Mouse (Mus musculus): ENCODE data around the gene E2f4. TPM values are rescaled to one million over a fixed set of nuclear protein-coding genes. Genes with fewer than 3 reads are reported as not detected.
"Not testable (repeated sequence)": the region's sequence is repeated elsewhere in the genome, so short reads cannot be mapped to it uniquely, and the experiment has no call there.

E2f4 gene
- polyA plus RNA-seq, 1 experiment from 2014 or later, result 125 TPM

DNA sequence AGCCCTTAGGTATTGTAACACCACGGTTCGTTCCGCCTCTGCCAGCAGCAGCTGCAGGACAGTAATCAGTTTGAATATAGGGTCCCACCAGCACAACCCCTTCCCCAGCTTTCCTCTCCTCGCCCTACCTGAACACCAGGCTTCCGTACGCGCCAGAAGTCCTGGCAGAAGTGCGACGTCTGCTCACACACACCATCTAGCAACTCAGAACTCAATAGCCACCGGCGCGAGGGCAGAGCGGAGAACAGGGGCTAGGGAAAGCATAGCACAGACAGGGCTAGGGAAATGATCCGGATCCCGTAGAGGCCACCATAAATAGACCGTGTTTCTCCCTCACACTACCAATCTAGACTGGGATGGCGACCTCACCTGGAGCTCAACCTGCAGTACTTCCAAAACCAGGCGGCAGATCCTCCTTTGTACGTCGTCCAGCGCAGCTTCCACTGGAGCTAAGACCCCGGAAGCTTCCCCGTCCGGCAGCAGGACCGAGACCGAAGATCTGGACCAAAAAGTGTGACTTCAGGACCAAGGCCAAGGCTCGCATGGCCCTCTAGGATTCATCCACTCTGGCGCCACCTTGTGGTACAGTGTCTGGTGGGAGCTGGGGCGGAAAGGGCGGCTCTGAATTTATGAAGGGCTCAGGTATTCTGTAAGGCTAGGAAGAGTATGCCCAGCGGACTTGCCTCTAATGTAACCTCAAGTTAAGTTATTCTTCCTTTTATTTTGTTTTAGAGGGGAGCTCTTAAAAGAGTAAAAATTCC lies 6.7 kb upstream of the E2f4 start:
- 6% methylated on average over 31 of the region's 31 CpGs for WGBS
- peaks cover 46% of the 10 kb centered on the region for H3K27me3 ChIP-seq (replicated peaks; ENCODE audit: low read depth, poor library complexity, severe bottlenecking)
- no peaks in the 10 kb centered on the region for H3K9me3 ChIP-seq
- peak overlapping the region; percentile 69 for H3K4me3 ChIP-seq
- H3K36me3 ChIP-seq (replicated peaks), result no peaks in the 10 kb centered on the region
- no peak overlapping the region for H3K27ac ChIP-seq (replicated peaks)
- H3K4me1 ChIP-seq, result peaks cover 31% of the 10 kb centered on the region
- peak; percentile 90 for DNase-seq (ENCODE audit: low spot score)

DNA sequence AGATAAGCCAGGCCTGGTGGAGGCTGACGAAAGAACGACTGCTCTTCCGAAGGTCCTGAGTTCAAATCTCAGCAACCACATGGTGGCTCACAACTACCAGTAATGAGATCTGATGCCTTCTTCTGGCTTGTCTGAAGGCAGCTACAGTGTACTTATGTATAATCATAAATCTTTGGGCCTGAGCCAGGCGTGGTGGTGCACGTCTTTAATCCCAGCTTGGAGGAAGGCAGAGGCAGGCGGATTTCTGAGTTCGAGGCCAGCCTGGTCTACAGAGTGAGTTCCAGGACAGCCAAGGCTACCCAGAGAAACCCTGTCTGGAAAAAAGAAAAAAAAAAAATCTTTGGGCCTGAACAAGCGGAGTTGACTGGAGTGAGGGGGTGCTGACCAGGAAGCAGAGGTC lies 6.1 kb upstream of the E2f4 start:
- 88% methylated on average over 8 of the region's 8 CpGs for WGBS
- H3K4me1 ChIP-seq, result peaks cover 31% of the 10 kb centered on the region
- H3K4me3 ChIP-seq; H3K9me3 ChIP-seq; H3K27ac ChIP-seq (replicated peaks); DNase-seq (ENCODE audit: low spot score); H3K36me3 ChIP-seq (replicated peaks): not testable (repeated sequence)
- H3K27me3 ChIP-seq (replicated peaks; ENCODE audit: low read depth, poor library complexity, severe bottlenecking), result peaks cover 47% of the 10 kb centered on the region

DNA sequence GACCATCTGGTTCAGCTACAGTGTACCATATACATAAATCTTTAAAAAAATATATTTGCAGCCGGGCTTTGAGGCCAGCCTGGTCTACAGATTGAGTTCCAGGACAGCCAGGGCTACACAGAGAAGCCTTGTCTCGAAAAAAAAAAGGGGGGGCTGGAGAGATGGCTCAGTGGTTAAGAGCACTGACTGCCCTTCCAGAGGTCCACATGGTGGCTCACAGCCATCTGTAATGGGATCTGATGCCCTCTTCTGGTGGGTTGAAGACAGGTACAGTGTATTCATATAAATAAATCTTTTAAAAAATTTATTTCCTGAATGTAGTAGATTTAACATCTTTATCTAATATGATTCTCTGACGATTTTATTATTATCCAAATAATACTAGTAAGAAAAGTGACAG lies 5.7 kb upstream of the E2f4 start:
- peaks cover 35% of the 10 kb centered on the region for H3K4me1 ChIP-seq
- H3K36me3 ChIP-seq (replicated peaks); H3K27ac ChIP-seq (replicated peaks); H3K4me3 ChIP-seq; DNase-seq (ENCODE audit: low spot score); H3K9me3 ChIP-seq: not testable (repeated sequence)
- peaks cover 43% of the 10 kb centered on the region for H3K27me3 ChIP-seq (replicated peaks; ENCODE audit: low read depth, poor library complexity, severe bottlenecking)
- WGBS, result 66% methylated on average over 3 of the region's 3 CpGs

DNA sequence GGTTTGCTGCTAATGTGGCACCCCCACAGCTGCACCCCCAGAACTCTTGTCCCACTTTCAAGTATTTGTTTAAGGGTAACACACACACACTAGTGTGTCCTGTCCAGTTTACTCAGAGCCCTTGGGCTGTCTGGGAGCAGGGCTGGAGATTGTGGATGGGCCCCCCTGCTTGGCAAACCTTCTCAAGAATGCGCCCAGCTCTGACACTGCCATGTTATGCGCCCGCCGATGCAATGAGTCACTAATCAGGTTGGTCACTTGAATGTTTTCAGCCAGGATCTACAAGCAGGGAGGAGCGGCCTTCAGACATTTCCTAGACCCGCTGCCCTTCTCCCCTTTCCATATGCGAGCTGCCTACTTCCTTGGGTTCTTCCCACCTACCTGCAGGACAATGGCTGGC lies 5.0 kb upstream of the E2f4 start:
- H3K4me1 ChIP-seq, result peaks cover 39% of the 10 kb centered on the region
- no peak for DNase-seq (ENCODE audit: low spot score)
- H3K9me3 ChIP-seq, result no peaks in the 10 kb centered on the region
- no peaks in the 10 kb centered on the region for H3K36me3 ChIP-seq (replicated peaks)
- H3K27ac ChIP-seq (replicated peaks), result no peak overlapping the region
- H3K27me3 ChIP-seq (replicated peaks; ENCODE audit: low read depth, poor library complexity, severe bottlenecking), result peaks cover 42% of the 10 kb centered on the region
- no peak overlapping the region for H3K4me3 ChIP-seq
- WGBS, result 85% methylated on average over 7 of the region's 7 CpGs

DNA sequence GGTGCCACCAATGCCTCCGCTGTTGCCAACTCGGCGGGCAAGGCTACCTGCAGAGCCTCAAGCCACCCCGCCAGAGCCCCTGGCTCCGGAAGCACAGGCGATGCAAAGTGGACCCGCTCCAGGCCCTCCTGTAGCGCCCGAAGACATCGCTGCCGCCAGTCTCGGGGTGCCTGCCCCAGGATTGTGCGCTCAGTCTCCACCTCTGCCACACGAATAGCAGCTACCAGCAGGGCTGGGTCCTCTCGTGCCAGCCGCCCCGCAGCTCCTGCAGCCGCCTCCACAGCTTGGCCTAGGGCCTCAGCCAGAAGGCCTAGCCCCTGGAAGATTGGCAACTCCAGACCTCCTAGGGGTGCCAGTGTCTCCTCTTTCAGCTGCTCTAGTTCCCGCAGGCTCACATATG lies 4.1 kb upstream of the E2f4 start:
- WGBS, result 67% methylated on average over 19 of the region's 19 CpGs
- H3K36me3 ChIP-seq (replicated peaks), result no peaks in the 10 kb centered on the region
- H3K27ac ChIP-seq (replicated peaks), result no peak overlapping the region
- peaks cover 37% of the 10 kb centered on the region for H3K4me1 ChIP-seq
- H3K27me3 ChIP-seq (replicated peaks; ENCODE audit: low read depth, poor library complexity, severe bottlenecking), result peaks cover 42% of the 10 kb centered on the region
- H3K9me3 ChIP-seq, result no peaks in the 10 kb centered on the region
- no peak for DNase-seq (ENCODE audit: low spot score)
- no peak overlapping the region for H3K4me3 ChIP-seq

DNA sequence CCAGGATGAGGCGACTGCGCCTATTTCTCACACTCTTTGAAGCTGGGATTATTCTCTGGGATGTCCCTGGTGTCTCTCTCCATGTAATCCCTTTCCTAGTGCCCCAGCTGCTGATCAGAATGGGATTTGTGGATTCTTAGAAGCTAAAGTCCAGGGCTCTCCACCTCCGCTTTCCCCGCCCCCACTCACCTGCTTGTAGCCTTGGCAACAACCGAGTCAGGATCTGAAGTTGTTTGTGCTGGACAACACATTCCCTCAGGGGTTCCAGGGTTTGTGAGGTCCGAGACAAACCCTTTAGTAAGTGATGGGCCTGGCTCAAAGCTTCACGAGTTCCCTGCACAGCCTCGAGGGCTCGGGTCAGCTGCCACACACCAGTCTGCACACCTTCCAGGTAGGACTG lies 2.7 kb upstream of the E2f4 start:
- Histone ChIP-seq H3K4me3 (peak overlapping the region; percentile 37), H3K36me3 (replicated peaks) (peaks cover 12% of the 10 kb centered on the region), H3K9me3 (no peaks in the 10 kb centered on the region), H3K27ac (replicated peaks) (no peak overlapping the region), H3K27me3 (replicated peaks; ENCODE audit: low read depth, poor library complexity, severe bottlenecking) (peaks cover 39% of the 10 kb centered on the region), H3K4me1 (peaks cover 32% of the 10 kb centered on the region)
- DNase-seq (ENCODE audit: low spot score), result no peak
- 63% methylated on average over 9 of the region's 9 CpGs for WGBS

DNA sequence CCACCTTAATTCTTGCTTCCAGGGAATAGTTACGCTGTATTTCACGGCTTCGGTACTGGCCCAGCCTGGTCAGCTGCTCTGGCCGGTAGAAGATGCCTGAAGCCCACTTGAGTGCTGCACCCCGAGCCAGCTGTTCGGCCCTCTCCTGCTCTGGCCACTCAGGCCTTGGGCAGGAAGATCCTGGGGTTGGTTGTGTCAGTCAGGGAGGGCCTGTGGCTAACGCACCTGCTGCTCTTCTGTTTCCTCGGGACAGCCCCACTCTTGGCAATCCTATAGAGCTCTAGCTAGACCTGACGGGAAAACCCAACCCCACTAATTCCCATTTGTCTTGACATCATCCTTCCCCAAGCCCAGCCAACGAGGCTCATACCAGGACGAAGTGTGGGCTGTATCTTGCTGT lies 2.2 kb upstream of the E2f4 start:
- Histone ChIP-seq H3K4me3 (peak overlapping the region; percentile 37), H3K4me1 (peaks cover 27% of the 10 kb centered on the region), H3K27me3 (replicated peaks; ENCODE audit: low read depth, poor library complexity, severe bottlenecking) (peaks cover 35% of the 10 kb centered on the region), H3K9me3 (no peaks in the 10 kb centered on the region), H3K27ac (replicated peaks) (no peak overlapping the region), H3K36me3 (replicated peaks) (peaks cover 17% of the 10 kb centered on the region)
- no peak for DNase-seq (ENCODE audit: low spot score)
- 70% methylated on average over 11 of the region's 11 CpGs for WGBS

DNA sequence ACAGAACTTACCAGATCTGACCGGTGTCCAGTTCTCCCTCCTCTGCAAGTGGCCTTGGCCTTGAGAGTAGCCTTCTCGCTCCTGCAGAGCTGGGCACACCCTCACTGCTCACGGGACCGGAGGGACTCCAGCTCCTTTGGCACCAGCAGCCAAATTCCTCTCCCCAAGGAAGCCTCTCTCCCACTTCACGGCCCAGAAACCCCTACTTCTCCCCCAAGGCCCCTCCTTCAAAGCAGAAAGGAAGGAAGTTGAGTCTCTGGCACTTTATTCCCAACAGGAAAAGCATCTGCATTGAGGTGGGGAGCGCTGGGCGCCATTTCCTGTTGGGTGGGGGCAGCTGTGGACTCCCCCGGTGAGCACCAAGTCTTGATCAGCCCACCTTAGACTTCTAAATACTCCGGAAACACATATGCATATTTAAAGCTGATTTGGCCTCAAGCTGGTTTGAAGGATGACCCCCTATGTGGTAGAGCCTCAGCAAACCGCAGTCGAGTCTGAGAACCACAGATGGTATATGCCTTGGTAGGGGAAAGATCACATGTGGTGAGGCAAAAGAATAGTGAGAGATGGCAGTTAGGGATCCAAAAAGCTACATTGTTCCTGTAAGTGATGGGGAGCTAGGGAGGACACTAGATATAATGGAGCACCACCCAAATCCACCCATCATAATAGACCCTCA lies 1.4 kb upstream of the E2f4 start, which contains the start of gene Exoc3l:
Gene Exoc3l (minus strand): TSS at position 207 of the 679 bp plus-strand sequence.
- H3K27ac ChIP-seq (replicated peaks), result peak within 1 kb of the TSS; percentile 90
- 70% methylated on average over 11 of the region's 11 CpGs for WGBS

DNA sequence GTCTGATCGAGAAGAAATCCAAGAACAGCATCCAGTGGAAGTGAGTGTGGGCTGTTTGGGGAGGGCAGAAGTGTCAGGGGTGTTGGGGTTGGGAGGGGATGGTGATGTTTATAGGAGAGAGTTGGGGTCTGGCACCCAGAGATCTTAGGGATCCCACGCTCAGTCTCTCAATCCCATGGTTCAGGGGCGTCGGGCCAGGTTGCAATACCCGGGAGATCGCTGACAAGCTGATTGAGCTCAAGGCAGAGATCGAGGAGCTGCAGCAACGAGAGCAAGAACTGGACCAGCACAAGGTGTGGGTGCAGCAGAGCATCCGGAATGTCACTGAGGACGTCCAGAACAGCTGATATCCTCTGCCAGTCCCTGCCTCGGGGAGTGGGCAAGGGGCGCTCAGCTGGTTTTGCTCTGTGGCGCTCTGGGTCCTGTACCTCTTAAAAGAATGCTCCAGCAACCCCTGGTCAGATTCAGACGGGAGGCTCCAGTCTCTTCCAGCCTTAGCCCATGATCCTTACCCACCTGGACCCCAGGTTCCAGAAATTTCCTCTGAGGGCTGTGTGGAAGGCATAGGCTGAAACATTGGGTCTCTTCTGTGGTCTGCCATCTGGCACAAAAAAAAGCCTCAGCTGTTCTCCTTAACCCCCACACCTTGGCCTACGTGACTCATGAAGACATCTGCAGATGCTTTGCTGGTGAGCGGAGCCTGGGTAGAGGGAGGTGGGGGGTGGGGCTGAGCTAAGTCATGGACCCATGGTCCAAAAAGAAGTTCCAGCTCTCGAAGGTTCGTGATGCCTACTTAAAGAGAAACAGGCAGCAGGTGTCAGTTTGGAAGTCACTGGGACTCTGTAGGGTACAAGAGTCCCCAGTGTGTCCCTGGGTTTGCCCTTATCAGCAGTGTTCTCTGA lies 1.1 kb downstream of the E2f4 start:
- 65% methylated on average over 18 of the region's 18 CpGs for WGBS
- Histone ChIP-seq H3K36me3 (replicated peaks) (peaks cover 51% of the 10 kb centered on the region), H3K27ac (replicated peaks) (peak overlapping the region; percentile 90)

More for the DNA sequence above, 1.4 kb upstream of the E2f4 start, which contains the start of gene Exoc3l:
- Histone ChIP-seq H3K4me1 (peaks cover 21% of the 10 kb centered on the region), H3K27me3 (replicated peaks; ENCODE audit: low read depth, poor library complexity, severe bottlenecking) (peaks cover 27% of the 10 kb centered on the region), H3K9me3 (no peaks in the 10 kb centered on the region), H3K4me3 (peak within 1 kb of the TSS; percentile 97), H3K36me3 (replicated peaks) (peaks cover 25% of the 10 kb centered on the region)
- DNase-seq (ENCODE audit: low spot score), result no peak

DNA sequence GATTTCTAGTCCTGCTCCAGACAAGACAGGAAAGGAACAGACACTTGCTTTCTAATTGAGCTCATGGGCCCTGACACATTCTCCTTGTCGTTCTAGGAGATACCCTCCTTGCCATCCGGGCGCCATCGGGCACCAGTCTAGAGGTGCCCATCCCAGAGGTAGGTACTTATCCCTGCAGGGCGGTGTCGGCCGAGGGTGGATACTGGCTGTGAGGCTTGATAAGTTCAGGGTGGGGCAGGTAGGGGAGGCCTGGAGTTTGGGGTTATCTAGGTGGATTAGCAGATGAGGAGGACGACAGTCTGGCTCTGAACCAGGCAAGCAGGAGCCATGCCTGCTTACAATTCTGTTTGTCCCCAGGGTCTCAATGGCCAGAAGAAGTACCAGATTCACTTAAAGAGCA lies 2.5 kb downstream of the E2f4 start:
- no peak overlapping the region for H3K27ac ChIP-seq (replicated peaks)
- no peak overlapping the region for H3K4me3 ChIP-seq
- DNase-seq (ENCODE audit: low spot score), result no peak
- H3K9me3 ChIP-seq, result no peaks in the 10 kb centered on the region
- H3K4me1 ChIP-seq, result peaks cover 29% of the 10 kb centered on the region
- peaks cover 64% of the 10 kb centered on the region for H3K36me3 ChIP-seq (replicated peaks)
- peaks cover 4% of the 10 kb centered on the region; the same call in 1 of the 2 replicates for H3K27me3 ChIP-seq (replicated peaks; ENCODE audit: low read depth, poor library complexity, severe bottlenecking)
- 92% methylated on average over 8 of the region's 8 CpGs for WGBS

More for the DNA sequence above, 1.1 kb downstream of the E2f4 start:
- H3K9me3 ChIP-seq, result no peaks in the 10 kb centered on the region
- peak overlapping the region; percentile 97 for H3K4me3 ChIP-seq
- no peak for DNase-seq (ENCODE audit: low spot score)
- peaks cover 21% of the 10 kb centered on the region for H3K4me1 ChIP-seq
- H3K27me3 ChIP-seq (replicated peaks; ENCODE audit: low read depth, poor library complexity, severe bottlenecking), result peaks cover 8% of the 10 kb centered on the region; the same call in 1 of the 2 replicates

DNA sequence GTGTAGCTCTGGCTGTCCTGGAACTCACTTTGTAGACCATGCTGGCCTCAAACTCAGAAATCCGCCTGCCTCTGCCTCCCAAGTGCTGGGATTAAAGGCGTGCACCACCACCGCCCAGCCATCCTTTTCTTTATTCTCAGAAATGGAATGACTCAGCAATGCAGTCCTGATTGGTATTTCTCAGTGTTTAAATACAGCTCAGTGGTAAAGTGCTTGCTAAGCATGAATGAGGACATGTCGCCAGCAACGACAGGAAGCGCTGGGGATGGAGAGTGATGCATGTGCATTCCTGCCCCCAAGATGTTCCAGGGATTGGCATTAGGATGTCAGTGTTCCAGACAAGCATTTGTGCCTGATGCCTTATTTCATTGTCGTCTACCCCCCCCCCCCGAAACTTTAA lies 5.9 kb downstream of the E2f4 start:
- H3K4me3 ChIP-seq, result no peak overlapping the region
- no peak for DNase-seq (ENCODE audit: low spot score)
- H3K27ac ChIP-seq (replicated peaks), result no peak overlapping the region
- H3K4me1 ChIP-seq, result peaks cover 35% of the 10 kb centered on the region
- WGBS, result 87% methylated on average over 8 of the region's 8 CpGs
- H3K9me3 ChIP-seq, result no peaks in the 10 kb centered on the region
- no peaks in the 10 kb centered on the region for H3K27me3 ChIP-seq (replicated peaks; ENCODE audit: low read depth, poor library complexity, severe bottlenecking)
- H3K36me3 ChIP-seq (replicated peaks), result peaks cover 86% of the 10 kb centered on the region

DNA sequence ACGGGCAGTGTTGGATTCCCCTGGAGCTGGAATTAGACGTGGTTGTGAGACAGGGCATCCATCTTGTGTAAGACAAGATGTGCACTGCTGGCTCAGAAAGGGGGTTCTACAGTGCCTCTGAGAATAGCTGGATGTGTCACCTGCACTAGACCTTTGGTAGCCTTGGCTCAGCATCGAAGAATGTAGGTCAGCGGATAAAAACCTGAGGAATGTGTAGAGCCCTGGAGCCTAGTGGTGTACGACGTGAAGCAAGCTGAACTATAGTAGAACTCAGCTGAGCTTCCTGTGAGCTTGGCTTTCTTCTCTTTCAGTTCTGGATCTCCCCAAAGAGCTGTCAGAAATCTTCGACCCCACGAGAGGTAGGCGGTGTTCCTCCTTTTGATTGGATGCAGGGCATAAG lies 6.4 kb downstream of the E2f4 start:
- no peaks in the 10 kb centered on the region for H3K9me3 ChIP-seq
- H3K27me3 ChIP-seq (replicated peaks; ENCODE audit: low read depth, poor library complexity, severe bottlenecking), result no peaks in the 10 kb centered on the region
- H3K4me3 ChIP-seq, result no peak overlapping the region
- peaks cover 86% of the 10 kb centered on the region for H3K36me3 ChIP-seq (replicated peaks)
- WGBS, result 86% methylated on average over 9 of the region's 9 CpGs
- peaks cover 31% of the 10 kb centered on the region for H3K4me1 ChIP-seq
- no peak overlapping the region for H3K27ac ChIP-seq (replicated peaks)
- DNase-seq (ENCODE audit: low spot score), result no peak
